Mouse (Mus musculus) mesoderm, embryonic 11.5 days (tissue): ENCODE measurements around the gene Vegfb.

Source experiments
- DNase-seq: peaks from one replicate; pipeline ENCODE4 v3.0.0-alpha.2; 2012; ENCODE audit warnings: low read depth, low spot score

Gene Vegfb

DNA sequence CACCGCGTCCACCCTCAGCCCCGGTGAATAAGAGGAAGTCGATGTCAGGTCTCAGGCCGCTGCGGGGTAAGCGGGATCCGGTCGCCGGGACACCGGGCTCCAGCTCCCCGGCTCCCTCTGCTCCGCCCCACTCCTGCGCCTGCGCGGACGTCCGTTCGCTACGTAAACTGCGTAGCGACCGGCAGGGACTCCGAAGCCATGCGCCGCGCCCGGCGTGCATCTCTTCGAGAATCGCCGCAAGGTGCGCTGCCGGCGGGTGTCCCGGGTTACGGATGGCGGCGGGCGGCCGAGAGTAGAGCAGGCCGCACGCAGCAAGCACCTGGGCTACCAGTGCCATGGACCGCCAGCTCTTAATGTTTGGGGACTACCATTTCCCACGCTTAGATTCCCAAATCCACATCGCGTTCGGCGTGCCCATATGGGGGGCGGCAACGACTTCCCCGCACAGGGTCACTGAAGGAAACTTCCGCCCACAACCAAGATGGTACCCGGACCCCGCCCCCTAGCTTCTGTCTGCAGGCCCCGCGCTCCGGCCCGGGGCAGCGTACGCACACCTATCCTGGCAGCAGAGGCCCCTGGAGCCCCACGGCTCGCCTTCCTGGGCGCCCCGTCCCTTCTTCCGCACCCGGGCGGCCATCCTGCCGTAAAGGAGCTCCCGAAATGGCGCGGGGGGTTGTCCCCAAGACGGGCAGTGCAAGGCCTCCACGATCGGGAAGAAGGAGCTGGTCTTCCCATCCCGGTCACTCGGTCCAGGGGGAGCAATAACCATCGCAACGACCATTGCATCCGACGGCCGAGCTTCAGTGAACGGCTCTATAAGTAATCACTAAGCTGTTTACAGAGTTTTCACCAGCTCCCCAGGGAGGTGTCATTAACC, 45.8 kb downstream of the Vegfb start, which contains the start of gene Bad:
Bad (plus strand) TSS at position 490 of the 877 bp plus-strand sequence.
- DNase-seq: peak; percentile 95

DNA sequence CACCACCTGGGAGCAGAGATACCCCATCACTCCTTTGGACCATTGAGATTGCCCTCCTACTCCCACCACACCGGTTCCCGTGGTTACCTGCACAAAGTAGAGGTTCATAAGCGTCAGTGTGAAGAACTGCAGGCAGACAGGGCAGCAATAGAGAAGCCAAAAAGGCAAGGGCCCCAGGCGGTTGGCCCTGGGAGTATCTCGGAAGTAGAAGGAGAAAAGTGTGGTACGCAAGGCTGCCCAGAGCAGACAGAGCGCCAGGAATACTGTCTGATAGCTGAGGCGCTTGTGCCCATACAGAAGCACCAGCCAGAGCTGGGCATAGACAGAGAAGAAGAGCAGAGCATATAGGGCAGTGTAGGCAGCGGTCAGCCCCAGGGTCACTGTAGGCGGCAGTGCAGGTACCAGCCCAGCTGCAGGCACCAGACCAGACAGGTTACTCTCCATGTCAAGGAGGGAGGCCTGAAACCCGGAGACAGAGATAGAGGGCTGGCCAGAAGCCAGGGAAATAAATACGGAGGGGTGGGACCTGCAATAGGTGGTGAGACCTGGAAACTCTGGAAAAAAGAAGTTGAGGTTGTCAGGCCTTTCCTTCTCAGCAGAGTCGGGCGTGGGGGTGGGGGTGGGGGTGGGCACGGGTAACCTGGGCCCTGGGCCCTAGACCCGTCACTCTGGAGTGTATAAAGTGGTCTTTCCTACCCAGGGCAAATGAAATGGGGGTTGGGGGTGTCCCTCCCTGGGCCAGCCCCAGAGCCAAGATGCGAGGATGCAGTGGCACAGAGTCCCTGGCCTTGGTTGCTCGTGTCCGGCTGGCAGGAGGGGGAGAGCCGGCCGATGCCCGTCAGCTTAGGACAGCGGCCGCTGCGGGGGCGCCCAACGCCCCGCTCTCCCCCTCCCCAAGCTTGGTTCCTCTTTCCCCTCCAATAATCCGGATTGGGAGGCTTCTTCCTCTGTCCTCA, 46.8 kb downstream of the Vegfb start:
- DNase-seq: no peak

DNA sequence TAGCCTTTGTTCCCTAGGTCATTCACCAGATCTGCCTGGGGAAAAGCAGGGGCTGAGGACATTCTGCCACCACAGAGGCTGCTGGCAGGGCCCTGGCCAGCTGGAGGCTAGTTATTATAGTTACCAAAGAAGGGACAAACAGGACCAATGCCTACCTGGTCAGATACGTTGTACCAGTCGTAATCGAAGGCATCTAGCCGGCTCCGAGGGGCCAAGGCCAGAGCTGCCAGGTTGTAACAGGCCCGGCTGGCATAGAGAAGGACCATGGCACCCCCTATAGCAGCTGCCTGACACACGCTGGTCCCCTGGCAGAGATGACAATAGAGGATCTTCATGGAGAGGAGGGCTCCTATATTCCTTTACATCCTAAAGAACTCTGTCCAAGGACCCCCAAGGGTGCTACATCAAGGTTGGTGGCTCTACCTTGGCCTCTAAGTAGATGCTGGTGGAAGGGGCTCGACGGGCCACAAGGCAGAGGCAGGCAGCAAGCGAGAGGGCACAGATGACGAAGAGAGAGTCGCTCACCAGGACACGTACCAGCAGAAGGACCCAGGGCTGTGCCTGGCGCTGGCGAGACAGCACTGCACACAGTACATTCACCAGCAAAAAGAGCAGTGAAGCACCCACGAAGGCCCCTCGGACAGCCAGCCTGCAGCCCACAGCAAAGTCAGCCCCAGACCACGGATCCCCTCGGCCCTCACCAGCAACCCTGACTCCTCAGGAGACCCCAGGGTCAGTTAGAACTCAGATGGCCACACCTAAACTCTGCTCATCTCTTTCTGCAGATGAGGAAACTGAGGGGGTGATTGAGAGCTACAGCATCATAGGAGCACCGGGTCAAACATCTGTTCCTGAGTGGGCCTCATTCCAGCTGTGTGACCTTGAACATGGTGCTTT, 48.1 kb downstream of the Vegfb start:
- DNase-seq: no peak

DNA sequence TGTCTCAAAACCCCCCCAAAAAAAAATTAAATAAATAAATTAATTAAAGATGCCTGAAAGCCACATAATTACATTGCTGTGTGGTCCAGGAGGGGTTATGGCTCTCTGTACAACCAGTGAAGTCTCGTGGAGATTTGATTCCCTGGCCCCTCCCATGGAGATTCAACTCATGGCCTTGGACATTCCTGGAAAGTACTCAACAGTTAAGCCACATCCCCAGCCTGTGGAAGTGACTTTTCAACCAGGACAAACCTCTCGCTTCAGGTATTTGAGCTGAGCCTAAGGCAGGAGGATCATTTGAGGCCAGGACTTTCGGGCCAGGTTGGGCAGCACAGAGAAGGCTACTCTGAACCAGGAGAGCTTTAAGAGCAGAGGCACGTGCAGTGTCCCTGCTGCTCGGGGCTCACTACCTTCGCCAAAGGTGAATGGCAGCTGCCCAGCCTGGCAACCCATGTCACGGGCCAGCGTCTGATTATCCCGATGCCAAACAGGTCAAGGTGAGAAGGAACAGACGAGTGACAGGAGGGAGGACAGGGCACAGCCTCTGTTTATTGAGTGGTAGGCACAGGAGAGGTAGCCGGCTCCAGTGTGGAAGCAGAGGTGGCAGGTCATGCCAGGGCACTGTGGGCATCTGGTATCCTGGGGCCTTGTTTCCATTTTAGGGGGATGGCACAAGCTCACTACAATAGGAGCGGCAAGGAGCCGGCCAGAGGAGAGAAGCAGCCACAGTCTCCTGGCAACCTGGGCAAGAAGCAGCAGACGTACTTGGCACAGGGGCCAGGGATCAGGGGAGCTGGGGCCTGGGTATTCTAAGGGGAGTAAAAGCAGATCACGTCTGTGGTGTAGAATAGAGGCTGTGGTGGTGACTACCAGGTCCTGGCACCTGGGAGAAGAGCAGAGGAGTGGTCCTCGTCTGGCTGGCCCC, 49.6 kb downstream of the Vegfb start:
- no peak for DNase-seq

DNA sequence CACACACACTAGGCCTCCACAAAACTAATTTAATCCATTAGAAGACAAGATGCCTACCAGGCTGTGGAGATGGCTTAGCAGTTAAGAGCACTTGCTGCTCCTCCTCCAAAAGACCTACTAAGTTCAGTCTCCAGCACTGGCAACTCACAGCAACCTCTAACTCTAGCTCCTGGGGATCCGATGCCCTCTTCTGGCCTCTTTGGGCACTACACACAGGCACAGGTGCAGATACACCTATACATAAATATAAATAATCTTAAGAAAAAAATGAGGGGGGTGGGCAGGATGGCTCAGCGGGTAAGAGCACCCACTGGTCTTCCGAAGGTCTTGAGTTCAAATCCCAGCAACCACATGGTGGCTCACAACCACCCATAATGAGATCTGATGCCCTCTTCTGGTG, 51.2 kb downstream of the Vegfb start:
- no peak for DNase-seq

DNA sequence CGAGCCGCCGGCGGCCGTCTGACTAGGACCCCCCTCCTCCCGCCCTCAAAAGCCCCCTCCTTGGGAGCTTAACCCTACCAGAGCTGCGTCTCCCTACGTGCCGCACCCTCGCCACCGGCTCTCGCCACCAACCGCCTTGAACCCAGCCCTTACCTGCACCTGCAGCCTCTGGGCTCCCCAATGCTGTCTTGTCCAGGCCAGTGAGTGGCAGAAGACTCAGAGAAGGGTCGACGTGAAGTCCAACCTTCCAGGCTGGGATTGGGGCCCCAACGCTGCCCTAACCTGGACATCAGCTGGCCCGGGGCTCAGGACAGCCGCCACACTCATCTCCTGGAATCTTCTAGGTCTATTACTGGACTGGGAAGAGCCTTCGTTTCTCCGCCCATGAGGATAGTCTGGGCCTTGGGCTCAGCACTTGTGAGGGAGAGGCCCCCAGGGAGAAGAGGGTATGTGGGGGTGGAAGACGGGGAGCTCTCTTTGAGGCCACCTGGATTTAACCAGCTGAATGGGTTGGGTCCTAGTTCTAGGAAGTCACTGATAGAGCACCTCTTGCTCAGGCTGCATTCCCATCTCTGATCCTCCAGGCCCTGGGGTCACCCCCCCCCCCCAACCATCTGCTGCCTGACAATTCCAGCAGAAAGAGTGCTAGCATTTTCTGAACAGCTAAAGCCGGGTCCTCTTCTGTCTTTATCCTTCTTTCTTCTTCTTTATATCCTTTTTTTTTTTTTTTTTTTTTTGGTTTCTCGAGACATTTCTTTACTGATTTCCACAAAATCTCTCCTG, 53.1 kb downstream of the Vegfb start, which contains the start of gene Kcnk4:
Kcnk4 (minus strand) TSS at position 321 of the 783 bp plus-strand sequence.
- no peak for DNase-seq

DNA sequence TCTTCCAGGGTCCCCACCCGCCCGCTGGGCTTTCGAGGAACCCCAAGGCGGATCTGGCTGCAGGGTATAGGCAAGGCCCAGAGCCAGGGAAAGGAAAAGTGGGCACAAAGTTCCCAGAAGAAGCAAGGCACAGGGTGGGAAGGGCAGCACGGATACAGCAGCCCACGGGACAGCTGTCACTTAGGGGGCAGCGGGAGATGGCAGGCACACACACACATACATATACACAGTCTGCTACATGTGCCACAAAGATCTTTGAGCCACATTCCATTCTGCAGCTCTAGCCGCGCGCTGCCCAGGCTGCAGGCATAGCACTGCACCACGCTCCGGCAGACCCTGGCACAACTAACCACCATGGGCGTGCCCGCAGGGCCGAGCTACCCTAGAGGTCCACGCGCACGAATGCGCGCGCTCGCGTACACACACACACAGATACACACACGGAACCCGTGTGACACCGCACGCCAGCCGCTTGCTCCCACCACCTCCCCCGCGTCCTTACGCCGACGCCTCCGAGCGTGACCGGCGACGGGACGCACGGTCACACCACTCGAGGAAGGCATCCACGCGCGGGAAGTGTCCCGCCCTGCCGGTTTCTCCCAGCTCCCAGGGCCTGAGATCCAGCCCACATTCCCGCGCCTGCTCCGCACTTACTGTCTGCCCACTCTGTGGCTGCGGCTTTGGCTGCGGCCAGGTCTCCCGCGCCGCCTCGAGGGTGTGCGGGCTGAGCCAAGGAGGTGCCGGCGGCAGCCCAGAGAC, 53.8 kb downstream of the Vegfb start:
- DNase-seq: no peak

DNA sequence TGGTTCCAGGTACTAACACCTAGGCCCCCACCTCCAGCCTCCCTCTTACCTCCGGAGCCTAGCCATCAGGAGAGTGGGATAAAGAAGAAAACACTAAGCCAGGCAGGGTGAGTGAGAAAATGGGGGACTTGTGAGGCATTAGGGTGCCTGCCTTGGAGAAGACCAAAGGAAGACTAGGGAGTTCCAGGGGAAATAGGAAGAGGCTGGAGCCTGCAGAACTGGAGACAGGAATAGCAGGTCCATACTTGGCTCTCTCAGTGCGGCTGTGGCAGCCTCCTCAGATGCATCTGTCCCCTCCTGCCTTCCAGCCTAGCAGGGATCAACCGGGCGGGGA, 54.4 kb downstream of the Vegfb start:
- DNase-seq: no peak
